Mouse (Mus musculus) E14TG2a.4 (cell line): ENCODE results near the gene B3gnt8.

Experiments
- H3K27me3 ChIP-seq: 2 replicates; pipeline ENCODE4 v1.6.1; 2014; ENCODE audit warnings: low read length, control low read depth; ENCODE audit not compliant: insufficient read depth
- H3K36me3 ChIP-seq: 2 replicates; pipeline ENCODE4 v1.6.1; 2014; ENCODE audit warnings: low read length, control low read depth; ENCODE audit not compliant: insufficient read depth
- H3K4me1 ChIP-seq: replicated peaks from 2 replicates; pipeline ENCODE4 v1.6.1; 2014; ENCODE audit warnings: low read depth, low read length, control low read depth
- H3K4me3 ChIP-seq: replicated peaks from 2 replicates; pipeline ENCODE4 v1.5.1; 2014; ENCODE audit warnings: mild to moderate bottlenecking, low read length
- H3K9me3 ChIP-seq: 2 replicates; pipeline ENCODE4 v1.6.1; 2014; ENCODE audit warnings: low read length, control low read depth
- CTCF ChIP-seq: conservative IDR thresholded peaks from 2 replicates; pipeline ENCODE4 v1.5.1; 2014; ENCODE audit warnings: low read length
- NANOG ChIP-seq: IDR thresholded peaks from 2 replicates; pipeline ENCODE4 v1.6.1; 2014; ENCODE audit warnings: borderline replicate concordance, low read length, mixed read lengths
- POU5F1 ChIP-seq: IDR thresholded peaks from 2 replicates; pipeline ENCODE4 v1.6.1; 2014; ENCODE audit warnings: low read length, borderline replicate concordance

B3gnt8 gene

GRCm38 (mm10) chr7:25614831-25615705, 11.4 kb upstream of the B3gnt8 start:
- H3K4me1 ChIP-seq = peaks cover 29% of the 10 kb centered on the region
- H3K9me3 ChIP-seq = no peaks in the 10 kb centered on the region
- 0 out of 2 replicates have a peak, but pooled peaks cover under 1% of the 10 kb centered on the region for H3K36me3 ChIP-seq
- peaks cover 12% of the 10 kb centered on the region; the same call in 1 of the 2 replicates for H3K27me3 ChIP-seq
- no peak overlapping the region for H3K4me3 ChIP-seq
- TF ChIP-seq POU5F1 (no peak), CTCF (no peak)

- Histone ChIP-seq H3K4me3 (no peak within 1 kb of the TSS), H3K27me3 (peaks cover 12% of the 10 kb centered on the region; the same call in 1 of the 2 replicates), H3K9me3 (no peaks in the 10 kb centered on the region), H3K36me3 (peaks cover 6% of the 10 kb centered on the region), H3K4me1 (peaks cover 35% of the 10 kb centered on the region)
- TF ChIP-seq POU5F1 (no peak), CTCF (no peak), NANOG (no peak)
Observed at GRCm38 (mm10) chr7:25615706-25616011, 10.8 kb upstream of the B3gnt8 start, which contains the start of gene Erich4. Gene Erich4, minus strand, starts transcription at chr7:25615892.

GRCm38 (mm10) chr7:25617376-25618160, 8.9 kb upstream of the B3gnt8 start:
- no peak overlapping the region for H3K4me3 ChIP-seq
- peaks cover 34% of the 10 kb centered on the region for H3K4me1 ChIP-seq
- TF ChIP-seq NANOG = no peak
- no peak for TF ChIP-seq POU5F1
- no peak for TF ChIP-seq CTCF
- no peaks in the 10 kb centered on the region for H3K9me3 ChIP-seq
- peaks cover 9% of the 10 kb centered on the region; the same call in 1 of the 2 replicates for H3K27me3 ChIP-seq
- H3K36me3 ChIP-seq = peaks cover 25% of the 10 kb centered on the region

GRCm38 (mm10) chr7:25618865-25619721, 7.4 kb upstream of the B3gnt8 start, which contains the start of gene Dmac2:
Gene Dmac2, plus strand, starts transcription at chr7:25619414.
- H3K4me1 ChIP-seq = peaks cover 39% of the 10 kb centered on the region
- TF ChIP-seq POU5F1 (no peak), NANOG (no peak), CTCF (no peak)
- no peaks in the 10 kb centered on the region for H3K9me3 ChIP-seq
- H3K4me3 ChIP-seq = peak within 1 kb of the TSS; percentile 95
- H3K36me3 ChIP-seq = peaks cover 40% of the 10 kb centered on the region
- H3K27me3 ChIP-seq = peaks cover 9% of the 10 kb centered on the region; the same call in 1 of the 2 replicates

GRCm38 (mm10) chr7:25619722-25619991, 6.8 kb upstream of the B3gnt8 start:
- no peak for TF ChIP-seq POU5F1
- TF ChIP-seq CTCF = no peak
- TF ChIP-seq NANOG = no peak
- peak overlapping the region; percentile 95 for H3K4me3 ChIP-seq
- H3K9me3 ChIP-seq = no peaks in the 10 kb centered on the region
- H3K36me3 ChIP-seq = peaks cover 46% of the 10 kb centered on the region
- peaks cover 45% of the 10 kb centered on the region for H3K4me1 ChIP-seq
- peaks cover 9% of the 10 kb centered on the region; the same call in 1 of the 2 replicates for H3K27me3 ChIP-seq

- H3K27me3 ChIP-seq = peaks cover 9% of the 10 kb centered on the region; the same call in 1 of the 2 replicates
- H3K4me1 ChIP-seq = peaks cover 49% of the 10 kb centered on the region
- peak overlapping the region; percentile 95 for H3K4me3 ChIP-seq
- no peaks in the 10 kb centered on the region for H3K9me3 ChIP-seq
- H3K36me3 ChIP-seq = peaks cover 50% of the 10 kb centered on the region
- TF ChIP-seq NANOG = no peak
- TF ChIP-seq CTCF = no peak
- no peak for TF ChIP-seq POU5F1
Observed at GRCm38 (mm10) chr7:25620101-25620500, 6.4 kb upstream of the B3gnt8 start.

GRCm38 (mm10) chr7:25620751-25621150, 5.7 kb upstream of the B3gnt8 start:
- H3K4me1 ChIP-seq = peaks cover 56% of the 10 kb centered on the region

More at GRCm38 (mm10) chr7:25620751-25621150, 5.7 kb upstream of the B3gnt8 start:
- Histone ChIP-seq H3K4me3 (no peak overlapping the region), H3K27me3 (peaks cover 5% of the 10 kb centered on the region; the same call in 1 of the 2 replicates), H3K36me3 (peaks cover 56% of the 10 kb centered on the region), H3K9me3 (no peaks in the 10 kb centered on the region)
- TF ChIP-seq POU5F1 (no peak), NANOG (no peak), CTCF (no peak)
